Mouse (Mus musculus): ENCODE data around the gene Tmem102. TPM values are rescaled to one million over a fixed set of nuclear protein-coding genes. Genes with fewer than 3 reads are reported as not detected.
A peak's percentile ranks its signal among the peaks of the same experiment; 100 is the strongest.

Gene Tmem102
- polyA plus RNA-seq, 1 experiment: 11.6 TPM

GRCm38 (mm10) chr11:69760901-69761200 is 44.6 kb downstream of the Tmem102 start:
- Histone ChIP-seq H3K27ac (ENCODE audit: insufficient read depth, low read length) (no peak overlapping the region), H3K4me1 (ENCODE audit: control insufficient read depth, insufficient read depth, low read length) (peaks cover 1% of the 10 kb centered on the region), H3K4me3 (ENCODE audit: low read depth, low read length) (no peak overlapping the region)

DNA sequence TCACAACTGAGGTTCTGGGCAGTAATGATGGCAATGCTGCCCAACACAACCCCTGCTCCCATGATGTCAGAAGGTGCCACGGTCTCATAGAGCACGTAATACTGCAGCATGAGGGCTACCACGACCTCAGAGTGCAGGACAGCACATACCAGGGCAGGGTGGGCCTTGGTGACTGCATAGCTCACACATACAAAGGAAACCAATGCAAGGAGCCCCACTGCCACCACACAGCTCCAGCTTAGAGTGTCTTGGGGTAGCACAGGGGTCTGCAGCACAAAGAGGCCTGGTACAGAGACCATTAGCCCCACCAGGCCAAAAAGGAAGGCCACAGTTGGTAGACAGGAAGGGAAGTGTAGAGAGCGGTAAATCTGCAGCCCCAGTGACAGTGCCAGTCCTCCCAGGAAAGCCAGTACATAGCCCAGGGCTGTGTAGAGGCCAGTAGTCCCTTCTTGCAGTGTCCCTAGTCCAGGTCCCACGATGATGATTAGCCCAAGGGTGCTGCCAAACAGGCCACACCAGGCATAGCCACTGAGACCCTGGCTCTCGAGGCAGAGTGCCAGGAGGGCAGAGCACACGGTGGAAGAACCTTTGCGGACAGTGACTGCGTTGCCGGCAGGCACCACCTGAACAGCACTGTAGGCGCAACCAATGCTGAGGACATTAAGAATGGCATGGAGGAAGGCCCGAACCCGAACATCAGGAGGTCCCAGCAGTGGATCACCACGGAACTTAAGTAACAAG is 45.1 kb downstream of the Tmem102 start:
- H3K4me3 ChIP-seq (ENCODE audit: low read depth, low read length): no peak overlapping the region
- H3K36me3 ChIP-seq (ENCODE audit: control insufficient read depth, insufficient read depth, low read length, poor library complexity, severe bottlenecking): peaks cover 4% of the 10 kb centered on the region
- H3K27ac ChIP-seq (ENCODE audit: insufficient read depth, low read length): no peak overlapping the region
- H3K4me1 ChIP-seq (ENCODE audit: control insufficient read depth, insufficient read depth, low read length): peaks cover 3% of the 10 kb centered on the region
- H3K9me3 ChIP-seq (replicated peaks; ENCODE audit: control insufficient read depth, insufficient read depth, low read length, poor library complexity, severe bottlenecking): no peaks in the 10 kb centered on the region
- no peaks in the 10 kb centered on the region for H3K27me3 ChIP-seq (ENCODE audit: control insufficient read depth, insufficient read depth, low read length, poor library complexity, severe bottlenecking)
- no peak for TF ChIP-seq POLR2A (IDR thresholded peaks at IDR 0.05; ENCODE audit: insufficient read depth, low read length)
- no peak for TF ChIP-seq EP300 (IDR thresholded peaks at IDR 0.05; ENCODE audit: insufficient read depth, low read depth, low read length)
- TF ChIP-seq CTCF (IDR thresholded peaks at IDR 0.05; ENCODE audit: low read depth, low read length): no peak
- no peak overlapping the region for H3K9ac ChIP-seq (ENCODE audit: low read depth, poor library complexity, severe bottlenecking)

More at GRCm38 (mm10) chr11:69760901-69761200, 44.6 kb downstream of the Tmem102 start:
- Histone ChIP-seq H3K9ac (ENCODE audit: low read depth, poor library complexity, severe bottlenecking) (no peak overlapping the region), H3K27me3 (ENCODE audit: control insufficient read depth, insufficient read depth, low read length, poor library complexity, severe bottlenecking) (no peaks in the 10 kb centered on the region), H3K9me3 (replicated peaks; ENCODE audit: control insufficient read depth, insufficient read depth, low read length, poor library complexity, severe bottlenecking) (no peaks in the 10 kb centered on the region), H3K36me3 (ENCODE audit: control insufficient read depth, insufficient read depth, low read length, poor library complexity, severe bottlenecking) (no peaks in the 10 kb centered on the region; the same call in 1 of the 2 replicates)
- no peak for TF ChIP-seq CTCF (IDR thresholded peaks at IDR 0.05; ENCODE audit: low read depth, low read length)
- no peak for TF ChIP-seq POLR2A (IDR thresholded peaks at IDR 0.05; ENCODE audit: insufficient read depth, low read length)
- TF ChIP-seq EP300 (IDR thresholded peaks at IDR 0.05; ENCODE audit: insufficient read depth, low read depth, low read length): no peak

GRCm38 (mm10) chr11:69758971-69759721 is 46.3 kb downstream of the Tmem102 start:
- H3K4me3 ChIP-seq (ENCODE audit: low read depth, low read length): peak overlapping the region; percentile 92
- TF ChIP-seq POLR2A (IDR thresholded peaks at IDR 0.05; ENCODE audit: insufficient read depth, low read length) (no peak), EP300 (IDR thresholded peaks at IDR 0.05; ENCODE audit: insufficient read depth, low read depth, low read length) (no peak), CTCF (IDR thresholded peaks at IDR 0.05; ENCODE audit: low read depth, low read length) (no peak)
- no peaks in the 10 kb centered on the region for H3K9me3 ChIP-seq (replicated peaks; ENCODE audit: control insufficient read depth, insufficient read depth, low read length, poor library complexity, severe bottlenecking)
- peak overlapping the region; percentile 96 for H3K27ac ChIP-seq (ENCODE audit: insufficient read depth, low read length)
- peak overlapping the region; percentile 87 for H3K9ac ChIP-seq (ENCODE audit: low read depth, poor library complexity, severe bottlenecking)
- no peaks in the 10 kb centered on the region for H3K27me3 ChIP-seq (ENCODE audit: control insufficient read depth, insufficient read depth, low read length, poor library complexity, severe bottlenecking)
- H3K36me3 ChIP-seq (ENCODE audit: control insufficient read depth, insufficient read depth, low read length, poor library complexity, severe bottlenecking): peaks cover 4% of the 10 kb centered on the region
- H3K4me1 ChIP-seq (ENCODE audit: control insufficient read depth, insufficient read depth, low read length): peaks cover 3% of the 10 kb centered on the region

DNA sequence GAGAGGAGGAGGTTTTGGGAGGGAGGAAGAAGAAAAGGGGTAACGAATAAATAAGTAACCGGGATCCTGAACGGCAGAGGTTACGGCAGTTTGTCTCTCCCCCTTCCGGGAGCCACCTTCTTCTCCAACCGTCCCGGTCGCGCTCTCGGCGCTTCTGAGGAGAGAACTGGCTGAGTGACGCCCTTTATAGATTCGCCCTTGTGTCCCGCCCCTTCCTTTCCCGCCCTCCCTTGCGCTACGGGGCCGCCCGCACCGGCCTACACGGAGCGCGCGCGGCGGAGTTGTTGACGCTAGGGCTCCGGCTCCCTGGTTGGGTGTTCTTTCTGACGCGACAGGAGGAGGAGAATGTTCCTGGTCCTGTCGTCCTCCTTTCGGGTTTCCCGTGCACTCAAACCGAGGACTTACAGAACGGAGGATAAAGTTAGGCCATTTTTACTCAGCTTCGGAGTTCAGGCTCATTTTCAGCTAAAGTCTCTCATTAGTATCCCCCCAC is 46.9 kb downstream of the Tmem102 start, which contains the start of gene Polr2a:
Gene Polr2a (minus strand): TSS at position 160 of the 493 bp plus-strand sequence.
- 0 out of 2 replicates have a peak, but pooled peaks have one; percentile 43 for TF ChIP-seq EP300 (IDR thresholded peaks at IDR 0.05; ENCODE audit: insufficient read depth, low read depth, low read length)
- no peak for TF ChIP-seq CTCF (IDR thresholded peaks at IDR 0.05; ENCODE audit: low read depth, low read length)
- TF ChIP-seq POLR2A (IDR thresholded peaks at IDR 0.05; ENCODE audit: insufficient read depth, low read length): peak; percentile 100
- Histone ChIP-seq H3K9me3 (replicated peaks; ENCODE audit: control insufficient read depth, insufficient read depth, low read length, poor library complexity, severe bottlenecking) (no peaks in the 10 kb centered on the region), H3K9ac (ENCODE audit: low read depth, poor library complexity, severe bottlenecking) (peak within 1 kb of the TSS; percentile 87), H3K4me3 (ENCODE audit: low read depth, low read length) (peak within 1 kb of the TSS; percentile 92), H3K27me3 (ENCODE audit: control insufficient read depth, insufficient read depth, low read length, poor library complexity, severe bottlenecking) (no peaks in the 10 kb centered on the region), H3K27ac (ENCODE audit: insufficient read depth, low read length) (peak within 1 kb of the TSS; percentile 96), H3K36me3 (ENCODE audit: control insufficient read depth, insufficient read depth, low read length, poor library complexity, severe bottlenecking) (peaks cover 4% of the 10 kb centered on the region), H3K4me1 (ENCODE audit: control insufficient read depth, insufficient read depth, low read length) (peaks cover 3% of the 10 kb centered on the region)

- H3K9me3 ChIP-seq (replicated peaks; ENCODE audit: control insufficient read depth, insufficient read depth, low read length, poor library complexity, severe bottlenecking): no peaks in the 10 kb centered on the region
- no peak for TF ChIP-seq POLR2A (IDR thresholded peaks at IDR 0.05; ENCODE audit: insufficient read depth, low read length)
- no peak for TF ChIP-seq EP300 (IDR thresholded peaks at IDR 0.05; ENCODE audit: insufficient read depth, low read depth, low read length)
- no peak for TF ChIP-seq CTCF (IDR thresholded peaks at IDR 0.05; ENCODE audit: low read depth, low read length)
Measured at GRCm38 (mm10) chr11:69758090-69758456, 47.4 kb downstream of the Tmem102 start.

More at GRCm38 (mm10) chr11:69758090-69758456, 47.4 kb downstream of the Tmem102 start:
- Histone ChIP-seq H3K9ac (ENCODE audit: low read depth, poor library complexity, severe bottlenecking) (peak overlapping the region; percentile 87), H3K27me3 (ENCODE audit: control insufficient read depth, insufficient read depth, low read length, poor library complexity, severe bottlenecking) (no peaks in the 10 kb centered on the region), H3K4me3 (ENCODE audit: low read depth, low read length) (peak overlapping the region; percentile 92), H3K27ac (ENCODE audit: insufficient read depth, low read length) (peak overlapping the region; percentile 65), H3K4me1 (ENCODE audit: control insufficient read depth, insufficient read depth, low read length) (peaks cover 3% of the 10 kb centered on the region), H3K36me3 (ENCODE audit: control insufficient read depth, insufficient read depth, low read length, poor library complexity, severe bottlenecking) (peaks cover 4% of the 10 kb centered on the region)
